Mouse (Mus musculus) embryonic fibroblast, embryonic 13.5 days (primary cell): ENCODE data around the gene Traf2.

Source experiments
- CTCF ChIP-seq: IDR thresholded peaks from 2 replicates; pipeline ENCODE4 v1.5.1; 2011; ENCODE audit warnings: mild to moderate bottlenecking, control low read depth, low read length, moderate library complexity, borderline replicate concordance; ENCODE audit not compliant: insufficient read depth
- POLR2A ChIP-seq: IDR thresholded peaks from 2 replicates; pipeline ENCODE4 v1.6.1; 2011; ENCODE audit warnings: low read depth, mild to moderate bottlenecking, control low read depth, low read length, moderate library complexity

GRCm38 (mm10) chr2:25588227-25588907, 41.6 kb upstream of the Traf2 start:
- TF ChIP-seq CTCF: no peak
- TF ChIP-seq POLR2A: no peak
